Mouse (Mus musculus): ENCODE measurements around the gene Arpc4.

Arpc4 gene

GRCm38 (mm10) chr6:113404649-113405448 is 26.9 kb downstream of the Arpc4 start:
- DNase-seq (ENCODE audit: low read depth, low spot score): no peak

- no peak for DNase-seq (ENCODE audit: low read depth, low spot score)
Observed at GRCm38 (mm10) chr6:113405483-113405882, 27.6 kb downstream of the Arpc4 start.

- DNase-seq (ENCODE audit: low read depth, low spot score): no peak
Observed at GRCm38 (mm10) chr6:113406683-113407082, 28.8 kb downstream of the Arpc4 start.

GRCm38 (mm10) chr6:113410001-113410400 is 32.1 kb downstream of the Arpc4 start:
- no peak for DNase-seq (ENCODE audit: low read depth, low spot score)

- DNase-seq (ENCODE audit: low read depth, low spot score): no peak
Observed at GRCm38 (mm10) chr6:113416416-113416815, 38.5 kb downstream of the Arpc4 start.

- no peak for DNase-seq (ENCODE audit: low read depth, low spot score)
Observed at GRCm38 (mm10) chr6:113418441-113419198, 40.7 kb downstream of the Arpc4 start.

- peak; percentile 93 for DNase-seq (ENCODE audit: low read depth, low spot score)
Observed at GRCm38 (mm10) chr6:113419199-113419587, 41.3 kb downstream of the Arpc4 start, which contains the start of gene Rpusd3. Gene Rpusd3, minus strand, starts transcription at chr6:113419340.

GRCm38 (mm10) chr6:113423000-113423399 is 45.1 kb downstream of the Arpc4 start:
- DNase-seq (ENCODE audit: low read depth, low spot score): no peak

- no peak for DNase-seq (ENCODE audit: low read depth, low spot score)
Observed at GRCm38 (mm10) chr6:113424187-113424586, 46.3 kb downstream of the Arpc4 start.

GRCm38 (mm10) chr6:113426696-113427095 is 48.8 kb downstream of the Arpc4 start:
- DNase-seq (ENCODE audit: low read depth, low spot score): no peak

- no peak for DNase-seq (ENCODE audit: low read depth, low spot score)
Observed at GRCm38 (mm10) chr6:113427397-113427796, 49.5 kb downstream of the Arpc4 start.

GRCm38 (mm10) chr6:113428006-113428405 is 50.1 kb downstream of the Arpc4 start:
- no peak for DNase-seq (ENCODE audit: low read depth, low spot score)

- no peak for DNase-seq (ENCODE audit: low read depth, low spot score)
Observed at GRCm38 (mm10) chr6:113429965-113430364, 52.0 kb downstream of the Arpc4 start.

GRCm38 (mm10) chr6:113430846-113431245 is 52.9 kb downstream of the Arpc4 start:
- no peak for DNase-seq (ENCODE audit: low read depth, low spot score)

GRCm38 (mm10) chr6:113431801-113432200 is 53.9 kb downstream of the Arpc4 start:
- DNase-seq (ENCODE audit: low read depth, low spot score): no peak

GRCm38 (mm10) chr6:113433661-113434060 is 55.7 kb downstream of the Arpc4 start:
- DNase-seq (ENCODE audit: low read depth, low spot score): no peak

GRCm38 (mm10) chr6:113434691-113435090 is 56.8 kb downstream of the Arpc4 start:
- no peak for DNase-seq (ENCODE audit: low read depth, low spot score)

- no peak for DNase-seq (ENCODE audit: low read depth, low spot score)
Observed at GRCm38 (mm10) chr6:113435664-113436205, 57.8 kb downstream of the Arpc4 start, which contains the start of gene Cidec. Gene Cidec, minus strand, starts transcription at chr6:113435760.

- DNase-seq (ENCODE audit: low read depth, low spot score): no peak
Observed at GRCm38 (mm10) chr6:113437135-113437534, 59.2 kb downstream of the Arpc4 start.

- no peak for DNase-seq (ENCODE audit: low read depth, low spot score)
Observed at GRCm38 (mm10) chr6:113438721-113439430, 61.0 kb downstream of the Arpc4 start.
